Mouse (Mus musculus): ENCODE results near the gene Cmc2.

Gene Cmc2

GRCm38 (mm10) chr8:116905252-116905651, 16.0 kb downstream of the Cmc2 start:
- DNase-seq, result no peak

GRCm38 (mm10) chr8:116904736-116905135, 16.5 kb downstream of the Cmc2 start:
- DNase-seq, result no peak

GRCm38 (mm10) chr8:116895521-116895920, 25.7 kb downstream of the Cmc2 start:
- DNase-seq, result no peak

GRCm38 (mm10) chr8:116893938-116894337, 27.3 kb downstream of the Cmc2 start:
- DNase-seq, result no peak

- DNase-seq, result no peak
These were observed 28.6 kb downstream of the Cmc2 start for GRCm38 (mm10) chr8:116892636-116893035.

GRCm38 (mm10) chr8:116892130-116892529, 29.1 kb downstream of the Cmc2 start:
- no peak for DNase-seq

- no peak for DNase-seq
These were observed 29.8 kb downstream of the Cmc2 start for GRCm38 (mm10) chr8:116891446-116891845.

- no peak for DNase-seq
These were observed 33.4 kb downstream of the Cmc2 start for GRCm38 (mm10) chr8:116887813-116888212.

GRCm38 (mm10) chr8:116881396-116881795, 39.9 kb downstream of the Cmc2 start:
- DNase-seq, result no peak

GRCm38 (mm10) chr8:116875798-116876450, 45.3 kb downstream of the Cmc2 start:
- no peak for DNase-seq

- no peak for DNase-seq
These were observed 47.3 kb downstream of the Cmc2 start for GRCm38 (mm10) chr8:116873986-116874385.

GRCm38 (mm10) chr8:116873586-116873985, 47.7 kb downstream of the Cmc2 start:
- no peak for DNase-seq

- DNase-seq, result no peak
These were observed 48.4 kb downstream of the Cmc2 start for GRCm38 (mm10) chr8:116872761-116873342.

GRCm38 (mm10) chr8:116868699-116869098, 52.6 kb downstream of the Cmc2 start:
- DNase-seq, result peak; percentile 44

GRCm38 (mm10) chr8:116867321-116867720, 53.9 kb downstream of the Cmc2 start:
- DNase-seq, result no peak

GRCm38 (mm10) chr8:116866118-116866903, 54.9 kb downstream of the Cmc2 start:
- DNase-seq, result peak; percentile 38

GRCm38 (mm10) chr8:116864514-116864913, 56.7 kb downstream of the Cmc2 start:
- no peak for DNase-seq

GRCm38 (mm10) chr8:116864022-116864387, 57.2 kb downstream of the Cmc2 start:
- DNase-seq, result no peak

GRCm38 (mm10) chr8:116863357-116864021, 57.8 kb downstream of the Cmc2 start:
- peak; percentile 68 for DNase-seq

GRCm38 (mm10) chr8:116862191-116862590, 59.1 kb downstream of the Cmc2 start:
- DNase-seq, result no peak

- DNase-seq, result no peak
These were observed 69.2 kb downstream of the Cmc2 start for GRCm38 (mm10) chr8:116852042-116852441.

- DNase-seq, result no peak
These were observed 73.2 kb downstream of the Cmc2 start for GRCm38 (mm10) chr8:116848042-116848441.

- no peak for DNase-seq
These were observed 78.6 kb downstream of the Cmc2 start for GRCm38 (mm10) chr8:116842678-116843077.

All from right cerebral cortex, postnatal 14 days (tissue).